ENCODE assay signal across 1 mouse cellular context in genomic region chr5:136045987-136046386, GRCm38 (mm10).
TF ChIP-seq lines count a peak whose summit lies in the region.

No protein-coding gene starts in this region.

TF ChIP-seq in MEL, 35 proteins besides CTCF, POLR2A, EP300 and RAD21 (continued from another document):
- TF ChIP-seq MAZ (IDR thresholded peaks at IDR 0.05; ENCODE audit: low read depth, low read length): no peak
- TF ChIP-seq ZNF384 (IDR thresholded peaks at IDR 0.05; ENCODE audit: low read depth, low read length): peak; percentile 20; the same call in 1 of the 2 replicates
- TF ChIP-seq SMC3 (IDR thresholded peaks at IDR 0.05; ENCODE audit: low read depth, low read length): peak; percentile 80
- no peak for TF ChIP-seq TAL1 (IDR thresholded peaks at IDR 0.05; ENCODE audit: low read length)
- TF ChIP-seq MEF2A (IDR thresholded peaks at IDR 0.05; ENCODE audit: extremely low read depth, insufficient replicate concordance, low read depth, low read length, poor library complexity, severe bottlenecking): no peak
- no peak for TF ChIP-seq MXI1 (IDR thresholded peaks at IDR 0.05; ENCODE audit: low read depth, low read length)
- no peak for TF ChIP-seq JUND (IDR thresholded peaks at IDR 0.05; ENCODE audit: low read depth, low read length)
- TF ChIP-seq HCFC1 (IDR thresholded peaks at IDR 0.05; ENCODE audit: low read depth, low read length): no peak
- TF ChIP-seq GABPA (IDR thresholded peaks at IDR 0.05; ENCODE audit: low read depth, low read length): no peak
- no peak for TF ChIP-seq CHD1 (IDR thresholded peaks at IDR 0.05; ENCODE audit: low read depth, low read length)
- no peak for TF ChIP-seq POLR2AphosphoS2 (IDR thresholded peaks at IDR 0.05; ENCODE audit: low read length)
- TF ChIP-seq TBP (IDR thresholded peaks at IDR 0.05; ENCODE audit: low read depth, low read length): no peak
